Mouse (Mus musculus): ENCODE measurements around the gene Nol4l. TPM values are rescaled to one million over a fixed set of nuclear protein-coding genes. Genes with fewer than 3 reads are reported as not detected.

Nol4l gene
- polyA plus RNA-seq, 1 experiment from 2014 or later = 27.9 TPM

- H3K27ac ChIP-seq (ENCODE audit: low read depth) = peak overlapping the region; percentile 59; the same call in 1 of the 2 replicates
- H3K9ac ChIP-seq (ENCODE audit: low read length) = peak overlapping the region; percentile 47
- H3K4me2 ChIP-seq (ENCODE audit: low read length) = peak overlapping the region; percentile 96
- peaks cover 24% of the 10 kb centered on the region for H3K4me1 ChIP-seq (replicated peaks; ENCODE audit: control insufficient read depth, insufficient read depth, low read length)
- DNase-seq (ENCODE audit: low spot score) (peak; percentile 72), ATAC-seq (replicated peaks; ENCODE audit: low FRiP score, low TSS enrichment, low read depth) (peak; percentile 29)
- H3K36me3 ChIP-seq (ENCODE audit: control insufficient read depth, insufficient read depth, low read length) = no peaks in the 10 kb centered on the region
- under 1% methylated on average over 24 of the region's 24 CpGs for WGBS
- H3K27me3 ChIP-seq (replicated peaks; ENCODE audit: control insufficient read depth, insufficient read depth, low read length) = peaks cover 16% of the 10 kb centered on the region
- no peaks in the 10 kb centered on the region for H3K9me3 ChIP-seq (ENCODE audit: control insufficient read depth, low read length)
- H3K4me3 ChIP-seq (ENCODE audit: low read depth, low read length) = peak overlapping the region; percentile 56
Observed at GRCm38 (mm10) chr2:153492179-153492517, 37.6 kb downstream of the Nol4l start.

GRCm38 (mm10) chr2:153491512-153492178, 38.1 kb downstream of the Nol4l start:
- 13% methylated on average over 18 of the region's 18 CpGs for WGBS
- H3K9me3 ChIP-seq (ENCODE audit: control insufficient read depth, low read length) = no peaks in the 10 kb centered on the region
- H3K4me1 ChIP-seq (replicated peaks; ENCODE audit: control insufficient read depth, insufficient read depth, low read length) = peaks cover 24% of the 10 kb centered on the region
- H3K4me3 ChIP-seq (ENCODE audit: low read depth, low read length) = peak overlapping the region; percentile 56
- H3K4me2 ChIP-seq (ENCODE audit: low read length) = peak overlapping the region; percentile 96
- H3K36me3 ChIP-seq (ENCODE audit: control insufficient read depth, insufficient read depth, low read length) = no peaks in the 10 kb centered on the region
- H3K27me3 ChIP-seq (replicated peaks; ENCODE audit: control insufficient read depth, insufficient read depth, low read length) = peaks cover 16% of the 10 kb centered on the region
- H3K27ac ChIP-seq (ENCODE audit: low read depth) = no peak overlapping the region
- no peak for ATAC-seq (replicated peaks; ENCODE audit: low FRiP score, low TSS enrichment, low read depth)
- H3K9ac ChIP-seq (ENCODE audit: low read length) = peak overlapping the region; percentile 47; the same call in 1 of the 2 replicates
- no peak for DNase-seq (ENCODE audit: low spot score)

- Histone ChIP-seq H3K4me2 (ENCODE audit: low read length) (no peak overlapping the region), H3K27ac (ENCODE audit: low read depth) (no peak overlapping the region), H3K9me3 (ENCODE audit: control insufficient read depth, low read length) (no peaks in the 10 kb centered on the region), H3K9ac (ENCODE audit: low read length) (no peak overlapping the region), H3K4me1 (replicated peaks; ENCODE audit: control insufficient read depth, insufficient read depth, low read length) (peaks cover 22% of the 10 kb centered on the region), H3K4me3 (ENCODE audit: low read depth, low read length) (no peak overlapping the region), H3K27me3 (replicated peaks; ENCODE audit: control insufficient read depth, insufficient read depth, low read length) (peaks cover 16% of the 10 kb centered on the region), H3K36me3 (ENCODE audit: control insufficient read depth, insufficient read depth, low read length) (no peaks in the 10 kb centered on the region)
- ATAC-seq (replicated peaks; ENCODE audit: low FRiP score, low TSS enrichment, low read depth) (no peak), DNase-seq (ENCODE audit: low spot score) (no peak)
- 39% methylated on average over 5 of the region's 5 CpGs for WGBS
Observed at GRCm38 (mm10) chr2:153490940-153491339, 38.8 kb downstream of the Nol4l start.

GRCm38 (mm10) chr2:153490116-153490515, 39.7 kb downstream of the Nol4l start:
- Histone ChIP-seq H3K4me2 (ENCODE audit: low read length) (no peak overlapping the region), H3K4me3 (ENCODE audit: low read depth, low read length) (no peak overlapping the region), H3K9ac (ENCODE audit: low read length) (no peak overlapping the region), H3K36me3 (ENCODE audit: control insufficient read depth, insufficient read depth, low read length) (no peaks in the 10 kb centered on the region), H3K9me3 (ENCODE audit: control insufficient read depth, low read length) (no peaks in the 10 kb centered on the region), H3K27ac (ENCODE audit: low read depth) (no peak overlapping the region), H3K27me3 (replicated peaks; ENCODE audit: control insufficient read depth, insufficient read depth, low read length) (peaks cover 16% of the 10 kb centered on the region), H3K4me1 (replicated peaks; ENCODE audit: control insufficient read depth, insufficient read depth, low read length) (peaks cover 20% of the 10 kb centered on the region)
- DNase-seq (ENCODE audit: low spot score) = no peak
- no peak for ATAC-seq (replicated peaks; ENCODE audit: low FRiP score, low TSS enrichment, low read depth)
- 79% methylated on average over 1 of the region's 1 CpGs for WGBS

- ATAC-seq (replicated peaks; ENCODE audit: low FRiP score, low TSS enrichment, low read depth) = no peak
Observed at GRCm38 (mm10) chr2:153484071-153484470, 45.7 kb downstream of the Nol4l start.

GRCm38 (mm10) chr2:153483118-153483983, 46.4 kb downstream of the Nol4l start:
- Histone ChIP-seq H3K36me3 (ENCODE audit: control insufficient read depth, insufficient read depth, low read length) (no peaks in the 10 kb centered on the region), H3K4me1 (replicated peaks; ENCODE audit: control insufficient read depth, insufficient read depth, low read length) (peaks cover 11% of the 10 kb centered on the region), H3K27me3 (replicated peaks; ENCODE audit: control insufficient read depth, insufficient read depth, low read length) (no peaks in the 10 kb centered on the region), H3K27ac (ENCODE audit: low read depth) (no peak overlapping the region), H3K9me3 (ENCODE audit: control insufficient read depth, low read length) (no peaks in the 10 kb centered on the region), H3K4me3 (ENCODE audit: low read depth, low read length) (no peak overlapping the region), H3K9ac (ENCODE audit: low read length) (no peak overlapping the region), H3K4me2 (ENCODE audit: low read length) (peak overlapping the region; percentile 24; the same call in 1 of the 2 replicates)
- 16% methylated on average over 20 of the region's 20 CpGs for WGBS
- ATAC-seq (replicated peaks; ENCODE audit: low FRiP score, low TSS enrichment, low read depth) (no peak), DNase-seq (ENCODE audit: low spot score) (no peak)

More at GRCm38 (mm10) chr2:153484071-153484470, 45.7 kb downstream of the Nol4l start:
- Histone ChIP-seq H3K27ac (ENCODE audit: low read depth) (no peak overlapping the region), H3K9ac (ENCODE audit: low read length) (no peak overlapping the region), H3K36me3 (ENCODE audit: control insufficient read depth, insufficient read depth, low read length) (no peaks in the 10 kb centered on the region), H3K4me3 (ENCODE audit: low read depth, low read length) (no peak overlapping the region), H3K27me3 (replicated peaks; ENCODE audit: control insufficient read depth, insufficient read depth, low read length) (no peaks in the 10 kb centered on the region), H3K4me2 (ENCODE audit: low read length) (no peak overlapping the region), H3K9me3 (ENCODE audit: control insufficient read depth, low read length) (no peaks in the 10 kb centered on the region), H3K4me1 (replicated peaks; ENCODE audit: control insufficient read depth, insufficient read depth, low read length) (peaks cover 9% of the 10 kb centered on the region)
- 67% methylated on average over 4 of the region's 4 CpGs for WGBS
- no peak for DNase-seq (ENCODE audit: low spot score)

GRCm38 (mm10) chr2:153481861-153482120, 48.0 kb downstream of the Nol4l start:
- Histone ChIP-seq H3K9ac (ENCODE audit: low read length) (no peak overlapping the region), H3K4me3 (ENCODE audit: low read depth, low read length) (no peak overlapping the region), H3K27ac (ENCODE audit: low read depth) (no peak overlapping the region), H3K4me1 (replicated peaks; ENCODE audit: control insufficient read depth, insufficient read depth, low read length) (peaks cover 11% of the 10 kb centered on the region), H3K9me3 (ENCODE audit: control insufficient read depth, low read length) (no peaks in the 10 kb centered on the region), H3K4me2 (ENCODE audit: low read length) (no peak overlapping the region), H3K36me3 (ENCODE audit: control insufficient read depth, insufficient read depth, low read length) (no peaks in the 10 kb centered on the region), H3K27me3 (replicated peaks; ENCODE audit: control insufficient read depth, insufficient read depth, low read length) (no peaks in the 10 kb centered on the region)
- WGBS = 75% methylated on average over 2 of the region's 2 CpGs
- DNase-seq (ENCODE audit: low spot score) (no peak), ATAC-seq (replicated peaks; ENCODE audit: low FRiP score, low TSS enrichment, low read depth) (no peak)

GRCm38 (mm10) chr2:153481108-153481860, 48.5 kb downstream of the Nol4l start:
- 54% methylated on average over 7 of the region's 7 CpGs for WGBS
- no peaks in the 10 kb centered on the region for H3K9me3 ChIP-seq (ENCODE audit: control insufficient read depth, low read length)
- DNase-seq (ENCODE audit: low spot score) = no peak
- no peak overlapping the region for H3K27ac ChIP-seq (ENCODE audit: low read depth)
- H3K36me3 ChIP-seq (ENCODE audit: control insufficient read depth, insufficient read depth, low read length) = no peaks in the 10 kb centered on the region
- H3K4me2 ChIP-seq (ENCODE audit: low read length) = no peak overlapping the region
- ATAC-seq (replicated peaks; ENCODE audit: low FRiP score, low TSS enrichment, low read depth) = no peak
- H3K4me3 ChIP-seq (ENCODE audit: low read depth, low read length) = no peak overlapping the region
- H3K9ac ChIP-seq (ENCODE audit: low read length) = no peak overlapping the region
- H3K27me3 ChIP-seq (replicated peaks; ENCODE audit: control insufficient read depth, insufficient read depth, low read length) = no peaks in the 10 kb centered on the region
- peaks cover 13% of the 10 kb centered on the region for H3K4me1 ChIP-seq (replicated peaks; ENCODE audit: control insufficient read depth, insufficient read depth, low read length)

Data from intestine, embryonic 14.5 days (tissue).